Mouse (Mus musculus) midbrain, embryonic 12.5 days (tissue): ENCODE measurements at regions not wholly inside any gene's neighbourhood (a gene's known extent, or its start where the extent isn't known, plus 50 kb on each side); places are given as distances from the start of the nearest gene placed in this dataset.

Source experiments
- ATAC-seq: fragments of 200-750 bp; cut with Nextera tagmentation; 2 replicates; pipeline ENCODE4 v1.8.0; 2017; ENCODE audit warnings: low read depth, moderate TSS enrichment, moderate library complexity; ENCODE audit not compliant: low FRiP score
- H3K27ac ChIP-seq: fragments of 300-500 bp; sonication (generic); replicated peaks from 2 replicates; pipeline ENCODE4 v1.5.1; 2016; ENCODE audit warnings: mild to moderate bottlenecking
- H3K27me3 ChIP-seq: fragments of 300-500 bp; sonication (generic); 2 replicates; pipeline ENCODE4 v1.6.1; 2016; ENCODE audit warnings: mild to moderate bottlenecking
- H3K36me3 ChIP-seq: fragments of 300-500 bp; sonication (generic); 2 replicates; pipeline ENCODE4 v1.6.1; 2016
- H3K4me1 ChIP-seq: fragments of 300-500 bp; sonication (generic); 2 replicates; pipeline ENCODE4 v1.6.1; 2016
- H3K4me2 ChIP-seq: fragments of 300-500 bp; sonication (generic); replicated peaks from 2 replicates; pipeline ENCODE4 v1.6.1; 2016; ENCODE audit warnings: mild to moderate bottlenecking, moderate library complexity
- H3K4me3 ChIP-seq: fragments of 300-500 bp; sonication (generic); 2 replicates; pipeline ENCODE4 v1.5.1; 2016; ENCODE audit warnings: mild to moderate bottlenecking
- H3K9ac ChIP-seq: fragments of 300-500 bp; sonication (generic); replicated peaks from 2 replicates; pipeline ENCODE4 v1.6.1; 2016; ENCODE audit warnings: mild to moderate bottlenecking, moderate library complexity
- H3K9me3 ChIP-seq: fragments of 300-500 bp; sonication (generic); 2 replicates; pipeline ENCODE4 v1.6.1; 2016; ENCODE audit warnings: mild to moderate bottlenecking
- WGBS: fragments of 180-500 bp; shearing (Covaris S2); methylation state at CpG from one replicate; pipeline ENCODE4 v1.1.7; 2016; 5-methylcytosine and 5-hydroxymethylcytosine counted together

DNA sequence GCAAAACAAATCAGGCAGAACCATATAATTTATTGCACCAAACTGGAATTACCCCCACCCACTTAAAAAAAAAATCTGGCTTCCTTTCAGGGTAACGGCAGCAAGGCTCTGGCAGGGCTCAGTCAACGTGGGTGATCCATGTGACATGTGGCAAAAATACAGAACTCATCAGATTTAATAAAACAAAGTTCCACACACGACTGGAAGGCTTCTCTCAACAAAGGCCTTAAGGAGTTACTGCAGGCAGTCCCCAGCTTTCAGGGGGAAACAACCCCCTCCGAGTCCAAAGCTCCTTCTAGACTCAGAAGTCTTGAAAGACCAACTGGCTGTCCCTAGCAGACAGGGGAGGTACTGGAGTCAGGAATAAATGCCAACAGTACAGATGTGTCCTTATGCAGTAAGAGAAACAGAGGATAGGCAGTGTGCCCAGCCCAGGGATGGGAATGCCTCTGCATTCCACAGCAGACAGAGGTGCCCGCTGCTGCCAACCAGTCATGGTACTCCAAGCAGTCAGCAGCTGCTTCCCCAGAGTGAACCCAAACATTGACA, 244.0 kb upstream of the Nt5e start:
- no peak for ATAC-seq
- H3K4me1 ChIP-seq = no peaks in the 10 kb centered on the region
- H3K27ac ChIP-seq = no peak overlapping the region
- no peak overlapping the region for H3K4me3 ChIP-seq
- no peak overlapping the region for H3K4me2 ChIP-seq
- no peaks in the 10 kb centered on the region for H3K36me3 ChIP-seq
- 76% methylated on average over 5 of the region's 5 CpGs for WGBS
- no peaks in the 10 kb centered on the region for H3K27me3 ChIP-seq
- H3K9ac ChIP-seq = no peak overlapping the region
- H3K9me3 ChIP-seq = no peaks in the 10 kb centered on the region

DNA sequence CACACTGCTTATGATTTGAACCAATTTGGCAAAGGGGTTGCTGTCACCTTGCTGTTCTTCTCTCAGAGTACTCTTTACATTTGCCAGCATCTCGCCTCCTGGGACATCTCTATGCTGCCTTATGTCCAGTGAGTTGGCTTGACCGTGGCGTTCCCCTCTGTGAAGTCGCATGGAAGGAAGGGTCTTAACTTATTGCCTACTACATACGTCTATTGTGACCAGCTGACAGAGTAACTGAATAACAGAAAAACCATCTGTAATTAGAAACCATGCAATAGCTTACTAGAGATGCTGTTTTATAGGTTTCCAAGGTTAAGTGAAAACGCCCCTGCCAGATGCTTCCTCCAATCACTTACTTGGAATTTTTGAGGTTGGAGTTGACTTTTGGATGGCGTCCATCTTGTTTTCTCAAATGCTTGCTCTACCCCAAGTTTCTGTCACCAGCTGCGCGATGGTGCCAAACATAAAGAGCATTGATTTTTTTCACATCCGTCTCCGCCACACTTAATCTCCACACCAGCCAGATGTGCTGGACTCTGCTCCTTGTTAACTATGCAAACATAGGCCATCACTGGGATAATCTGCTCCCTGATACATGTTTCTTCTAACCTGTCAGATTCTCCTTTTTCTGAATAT, 241.7 kb upstream of the Nt5e start:
- H3K36me3 ChIP-seq = no peaks in the 10 kb centered on the region
- H3K9ac ChIP-seq = no peak overlapping the region
- no peak overlapping the region for H3K4me2 ChIP-seq
- no peak overlapping the region for H3K27ac ChIP-seq
- no peaks in the 10 kb centered on the region for H3K27me3 ChIP-seq
- no peak for ATAC-seq
- H3K4me3 ChIP-seq = no peak overlapping the region
- H3K9me3 ChIP-seq = no peaks in the 10 kb centered on the region
- WGBS = 91% methylated on average over 11 of the region's 11 CpGs
- H3K4me1 ChIP-seq = no peaks in the 10 kb centered on the region

DNA sequence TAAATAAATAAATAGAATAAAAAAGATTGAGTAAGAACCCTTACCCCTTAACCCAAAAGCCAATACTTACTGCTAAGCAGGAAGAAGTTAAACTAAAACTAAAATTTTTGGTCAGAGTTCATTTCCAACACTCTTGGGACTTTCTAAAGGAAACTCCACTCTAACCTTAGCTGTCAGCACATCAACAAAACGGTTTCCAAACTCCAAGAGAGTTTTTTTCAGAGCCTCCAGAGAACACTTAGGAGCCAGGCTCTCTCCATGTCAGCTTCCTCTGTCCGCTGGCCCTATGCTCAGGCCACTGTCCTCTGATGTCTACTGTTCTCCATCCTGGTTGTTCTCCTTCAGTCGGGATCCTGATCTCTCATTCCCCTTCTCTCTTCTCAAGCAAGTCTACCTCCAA, 241.1 kb upstream of the Nt5e start:
- no peaks in the 10 kb centered on the region for H3K36me3 ChIP-seq
- no peak for ATAC-seq

DNA sequence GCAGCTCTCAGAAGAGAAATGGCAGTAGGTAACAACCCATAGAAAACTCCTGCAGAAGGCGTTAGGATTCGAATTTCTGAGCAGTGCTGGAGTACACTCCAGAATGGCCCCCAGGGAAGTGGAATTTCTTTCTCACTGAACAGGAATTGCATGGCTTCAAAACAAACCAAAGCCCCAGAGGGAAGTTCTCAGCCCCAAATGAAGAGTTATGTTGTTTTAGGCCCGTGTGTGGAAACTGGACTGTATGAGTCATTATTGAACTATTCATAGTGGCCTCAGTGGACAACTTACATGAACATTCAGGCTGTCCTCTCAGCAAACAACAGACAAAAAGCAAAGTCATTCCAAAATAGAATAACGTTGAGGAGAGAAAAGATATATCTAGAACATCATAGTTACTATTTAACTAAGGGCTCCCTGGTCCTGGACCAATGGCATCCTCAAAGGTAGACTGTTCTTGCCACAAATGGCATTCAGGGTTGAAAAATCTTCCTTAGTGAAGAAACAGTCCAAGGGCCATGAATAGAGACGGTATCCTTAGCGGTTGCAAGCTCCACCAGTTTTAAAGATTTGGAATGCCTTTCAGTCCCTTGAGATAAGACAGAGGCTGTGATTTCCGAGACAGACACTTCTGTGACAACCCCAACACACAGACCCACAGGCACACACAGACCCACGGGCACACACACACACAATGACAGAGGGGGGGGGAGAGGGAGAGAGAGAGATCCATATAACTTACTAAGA, 235.0 kb upstream of the Nt5e start:
- no peak overlapping the region for H3K4me3 ChIP-seq
- no peak for ATAC-seq
- no peaks in the 10 kb centered on the region for H3K4me1 ChIP-seq
- no peak overlapping the region for H3K4me2 ChIP-seq
- no peak overlapping the region for H3K27ac ChIP-seq
- 82% methylated on average over 8 of the region's 8 CpGs for WGBS
- no peaks in the 10 kb centered on the region for H3K36me3 ChIP-seq
- H3K9me3 ChIP-seq = no peaks in the 10 kb centered on the region
- H3K9ac ChIP-seq = no peak overlapping the region
- H3K27me3 ChIP-seq = no peaks in the 10 kb centered on the region

More for the DNA sequence above, 241.1 kb upstream of the Nt5e start:
- H3K27ac ChIP-seq = no peak overlapping the region
- no peaks in the 10 kb centered on the region for H3K27me3 ChIP-seq
- no peaks in the 10 kb centered on the region for H3K4me1 ChIP-seq
- H3K4me3 ChIP-seq = no peak overlapping the region
- H3K9ac ChIP-seq = no peak overlapping the region
- WGBS = 76% methylated on average over 3 of the region's 3 CpGs
- H3K4me2 ChIP-seq = no peak overlapping the region
- no peaks in the 10 kb centered on the region for H3K9me3 ChIP-seq

DNA sequence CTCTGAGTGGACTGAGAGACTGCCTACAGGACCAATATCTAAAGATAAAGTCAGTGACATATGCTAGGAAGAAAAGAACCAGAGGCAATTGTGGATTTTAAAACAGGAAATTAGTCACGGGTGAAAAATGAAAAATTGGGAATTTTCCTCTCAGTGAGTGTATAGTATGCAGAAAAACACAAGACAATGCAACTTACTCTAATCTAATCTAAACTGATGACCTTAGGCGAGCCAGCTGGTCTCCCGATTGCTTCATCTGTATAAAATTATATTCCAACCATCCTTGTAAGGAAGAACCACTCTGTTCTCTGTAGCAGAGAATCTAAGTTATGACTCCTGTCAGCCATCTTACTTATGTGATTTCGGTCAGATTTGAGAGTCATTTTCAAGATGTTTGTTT, 234.4 kb upstream of the Nt5e start:
- Histone ChIP-seq H3K4me1 (no peaks in the 10 kb centered on the region), H3K4me2 (no peak overlapping the region), H3K9me3 (no peaks in the 10 kb centered on the region), H3K27me3 (no peaks in the 10 kb centered on the region), H3K4me3 (no peak overlapping the region), H3K36me3 (no peaks in the 10 kb centered on the region), H3K9ac (no peak overlapping the region), H3K27ac (no peak overlapping the region)
- ATAC-seq = no peak
- WGBS = 87% methylated on average over 4 of the region's 4 CpGs

DNA sequence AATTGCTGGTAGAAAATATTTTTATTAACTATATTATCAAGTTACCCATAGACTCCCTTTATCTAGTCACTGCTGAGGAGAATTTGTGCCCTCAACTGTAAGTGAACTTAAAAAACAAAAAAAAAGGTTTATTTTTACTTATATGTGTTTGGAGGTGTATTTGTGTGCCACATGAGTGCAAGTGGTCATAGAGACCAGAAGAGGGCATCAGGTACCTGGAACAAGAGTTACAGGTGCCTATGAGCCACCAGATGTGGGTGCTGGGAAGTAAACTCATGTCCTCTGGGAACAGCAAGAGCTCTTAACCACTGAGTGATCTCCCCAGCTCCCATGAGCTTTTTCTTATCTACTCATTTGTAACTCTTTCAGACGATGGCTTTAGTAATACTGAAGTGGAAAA, 213.9 kb upstream of the Nt5e start:
- Histone ChIP-seq H3K4me3 (no peak overlapping the region), H3K27me3 (no peaks in the 10 kb centered on the region), H3K4me1 (no peaks in the 10 kb centered on the region), H3K9ac (no peak overlapping the region), H3K9me3 (no peaks in the 10 kb centered on the region), H3K36me3 (no peaks in the 10 kb centered on the region), H3K27ac (no peak overlapping the region), H3K4me2 (no peak overlapping the region)
- WGBS = 61% methylated on average over 1 of the region's 1 CpGs
- no peak for ATAC-seq

DNA sequence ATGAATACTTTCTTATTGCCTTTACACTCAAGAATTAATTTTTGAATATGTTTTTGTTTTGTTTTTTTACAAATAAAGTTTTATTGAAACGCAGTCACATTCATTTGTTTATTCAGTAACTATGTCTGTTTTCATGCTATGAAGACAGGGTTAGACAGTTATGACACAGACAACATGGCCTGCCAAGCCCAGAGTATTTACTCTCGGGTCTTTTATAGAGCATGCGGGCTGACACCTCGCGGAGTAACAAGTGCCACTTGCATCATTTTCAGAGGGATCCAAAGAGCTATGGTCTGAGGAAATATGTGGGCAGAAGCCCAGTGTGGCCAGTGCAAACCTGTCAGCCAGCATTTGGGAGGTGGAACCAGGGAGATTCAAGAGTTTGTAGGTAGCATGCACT, 206.5 kb upstream of the Nt5e start:
- no peaks in the 10 kb centered on the region for H3K4me1 ChIP-seq
- no peaks in the 10 kb centered on the region for H3K9me3 ChIP-seq
- no peaks in the 10 kb centered on the region for H3K36me3 ChIP-seq
- no peak overlapping the region for H3K27ac ChIP-seq
- no peak overlapping the region for H3K4me2 ChIP-seq
- no peak for ATAC-seq
- H3K9ac ChIP-seq = no peak overlapping the region
- H3K4me3 ChIP-seq = no peak overlapping the region
- no peaks in the 10 kb centered on the region for H3K27me3 ChIP-seq
- WGBS = 93% methylated on average over 5 of the region's 5 CpGs

DNA sequence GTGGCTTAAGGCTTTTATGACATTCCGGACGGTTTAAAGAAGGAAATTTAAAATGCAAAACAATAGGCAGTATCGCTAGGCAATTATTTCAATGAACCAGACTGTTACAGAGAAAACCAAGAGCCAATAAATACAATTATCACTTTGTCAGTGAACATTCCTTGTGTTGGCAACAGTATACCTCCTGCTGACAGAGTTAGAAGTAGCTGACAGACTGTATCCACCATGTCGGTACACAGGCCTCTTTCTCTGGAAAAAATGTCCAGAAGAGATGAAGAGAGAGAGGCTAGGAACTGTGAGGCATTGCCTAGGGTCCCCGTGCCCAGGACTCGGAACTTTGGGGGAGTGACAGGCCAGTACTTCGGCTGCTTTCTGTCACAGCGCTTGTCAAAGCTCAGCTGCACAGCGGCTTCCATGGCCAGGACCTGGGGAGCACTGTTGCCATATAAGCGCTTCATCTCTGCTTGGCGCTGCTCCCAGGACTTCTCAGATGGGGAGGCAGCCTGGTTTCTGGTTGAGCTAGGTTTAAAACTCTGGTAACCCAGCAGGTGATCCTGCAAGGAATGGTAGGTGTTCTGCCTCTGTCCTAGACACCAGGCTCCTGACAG, 205.9 kb upstream of the Nt5e start:
- H3K4me2 ChIP-seq = no peak overlapping the region
- H3K4me1 ChIP-seq = no peaks in the 10 kb centered on the region
- no peak overlapping the region for H3K4me3 ChIP-seq
- H3K27ac ChIP-seq = no peak overlapping the region
- no peaks in the 10 kb centered on the region for H3K9me3 ChIP-seq
- no peaks in the 10 kb centered on the region for H3K36me3 ChIP-seq
- H3K9ac ChIP-seq = no peak overlapping the region
- ATAC-seq = no peak
- 88% methylated on average over 11 of the region's 11 CpGs for WGBS
- no peaks in the 10 kb centered on the region for H3K27me3 ChIP-seq

DNA sequence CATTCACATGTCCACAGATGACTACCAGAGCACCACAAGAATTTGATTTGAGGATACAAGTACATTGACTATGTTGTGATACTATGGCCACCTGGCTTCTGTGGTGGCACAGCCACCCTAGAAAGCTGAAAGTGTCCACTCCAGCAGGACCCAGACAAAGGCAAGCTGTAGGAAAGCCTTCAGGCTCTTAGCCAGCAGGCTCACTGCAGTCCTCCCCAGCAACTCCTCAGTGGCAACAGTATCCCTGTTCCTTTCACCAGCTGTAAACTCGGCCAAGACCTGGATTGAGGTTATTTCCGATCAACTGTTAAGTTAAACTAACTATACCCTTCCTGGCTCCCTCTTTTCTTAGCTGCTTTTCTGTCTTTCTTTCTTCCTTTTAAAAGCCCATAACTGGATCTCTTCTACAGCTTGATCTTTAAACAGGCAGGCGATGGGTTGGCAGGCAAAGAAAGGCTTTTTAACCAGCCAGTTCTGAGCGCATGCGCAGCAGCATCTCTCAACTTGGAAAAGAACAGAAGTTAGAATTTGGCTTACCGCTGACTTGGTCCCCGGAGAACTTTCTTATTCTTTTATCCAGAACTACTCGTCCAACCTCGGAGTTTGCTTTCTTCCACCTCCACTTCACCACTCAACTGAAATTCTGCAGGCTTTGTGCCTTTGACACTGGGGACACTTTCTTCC, 202.5 kb upstream of the Nt5e start:
- no peaks in the 10 kb centered on the region for H3K9me3 ChIP-seq
- no peaks in the 10 kb centered on the region for H3K27me3 ChIP-seq
- H3K4me2 ChIP-seq = no peak overlapping the region
- no peaks in the 10 kb centered on the region for H3K36me3 ChIP-seq
- 90% methylated on average over 9 of the region's 9 CpGs for WGBS
- H3K4me3 ChIP-seq = no peak overlapping the region
- H3K4me1 ChIP-seq = no peaks in the 10 kb centered on the region
- no peak for ATAC-seq
- no peak overlapping the region for H3K9ac ChIP-seq
- no peak overlapping the region for H3K27ac ChIP-seq

DNA sequence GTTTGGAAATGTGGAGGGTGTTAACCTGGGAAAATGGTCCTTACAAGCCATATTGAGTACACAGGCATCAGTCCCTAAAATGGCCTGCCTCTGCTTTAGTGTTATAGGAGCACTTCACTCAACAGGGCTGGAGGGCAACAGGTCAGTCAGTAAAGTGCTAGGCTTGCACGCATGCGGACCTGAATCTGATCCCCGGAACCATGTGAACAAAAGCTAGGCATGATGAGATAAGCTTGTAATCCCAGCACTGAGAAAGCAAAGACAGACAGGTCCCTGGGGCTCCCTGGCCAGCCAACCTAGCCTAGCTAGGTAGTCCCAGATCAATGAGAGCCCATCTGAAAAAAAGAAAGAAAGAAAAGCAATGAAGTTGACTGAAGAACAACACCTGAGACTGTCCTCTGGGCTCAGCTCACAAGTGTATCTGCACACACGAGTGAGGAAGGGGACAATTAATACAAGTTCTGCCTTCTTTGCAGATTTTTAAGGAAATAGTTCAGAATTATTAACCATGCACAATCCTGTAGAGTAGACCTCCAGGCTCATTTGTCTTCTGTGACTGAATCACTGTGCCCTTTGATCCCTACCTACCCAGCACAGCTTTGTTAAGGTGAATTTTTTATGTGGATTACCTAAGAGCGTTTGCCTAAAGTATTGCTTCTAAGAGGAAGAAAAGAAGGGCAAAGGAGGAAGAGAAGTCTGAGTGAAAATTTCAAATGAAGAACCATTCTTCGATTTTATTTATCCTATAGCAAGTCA, 163.8 kb upstream of the Nt5e start:
- H3K27me3 ChIP-seq = no peaks in the 10 kb centered on the region
- no peak overlapping the region for H3K9ac ChIP-seq
- no peak overlapping the region for H3K27ac ChIP-seq
- no peaks in the 10 kb centered on the region for H3K4me1 ChIP-seq
- no peak overlapping the region for H3K4me2 ChIP-seq
- no peak overlapping the region for H3K4me3 ChIP-seq
- no peaks in the 10 kb centered on the region for H3K9me3 ChIP-seq
- 74% methylated on average over 6 of the region's 6 CpGs for WGBS
- H3K36me3 ChIP-seq = no peaks in the 10 kb centered on the region
- ATAC-seq = no peak

DNA sequence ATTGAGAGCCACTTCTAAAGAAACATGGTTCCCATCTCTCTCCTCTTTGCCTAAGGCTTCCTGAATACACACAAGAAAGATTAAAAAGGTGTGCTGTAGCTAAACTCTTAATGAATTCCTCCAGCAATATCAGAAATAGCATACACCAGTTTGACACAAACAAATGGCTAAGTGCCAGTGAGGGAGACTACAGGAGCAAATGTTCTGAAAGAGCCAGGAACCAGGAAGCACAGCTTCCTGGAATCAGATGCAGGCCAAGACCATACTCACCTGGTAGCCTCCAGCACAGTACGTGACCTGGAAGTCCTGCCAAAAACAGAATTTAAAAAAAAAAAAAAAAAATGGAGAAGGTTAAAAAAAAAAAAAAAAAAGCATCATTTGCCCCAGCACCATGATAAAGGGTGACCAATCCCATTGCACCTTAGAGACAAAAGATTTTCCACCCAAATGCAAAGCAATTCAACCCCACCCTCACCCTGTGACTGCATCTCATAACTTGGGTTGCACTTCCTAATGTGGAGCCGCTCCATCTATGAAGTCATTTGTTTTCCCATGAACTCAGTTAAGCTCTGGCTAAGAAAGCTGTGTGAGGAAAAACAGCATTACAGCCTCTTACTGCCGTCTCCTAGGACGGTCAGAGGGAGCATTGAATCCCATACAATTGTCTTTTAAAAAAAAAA, 149.3 kb upstream of the Nt5e start:
- H3K9ac ChIP-seq = no peak overlapping the region
- no peaks in the 10 kb centered on the region for H3K27me3 ChIP-seq
- no peaks in the 10 kb centered on the region for H3K4me1 ChIP-seq
- H3K27ac ChIP-seq = no peak overlapping the region
- H3K4me3 ChIP-seq = no peak overlapping the region
- 78% methylated on average over 4 of the region's 4 CpGs for WGBS
- no peak overlapping the region for H3K4me2 ChIP-seq
- H3K9me3 ChIP-seq = no peaks in the 10 kb centered on the region
- H3K36me3 ChIP-seq = no peaks in the 10 kb centered on the region
- ATAC-seq = no peak
